Mouse (Mus musculus) embryonic facial prominence, embryonic 11.5 days (tissue): ENCODE data around the gene Tank. TPM values are rescaled to one million over a fixed set of nuclear protein-coding genes. Genes with fewer than 3 reads are reported as not detected.

Source experiments
- ATAC-seq: fragments of 200-750 bp; cut with Nextera tagmentation; replicated peaks from 2 replicates; pipeline ENCODE4 v1.8.0; 2017; ENCODE audit warnings: low read depth; ENCODE audit not compliant: insufficient number of reproducible peaks, low FRiP score, low TSS enrichment
- DNase-seq: peaks from one replicate; pipeline ENCODE4 v3.0.0-alpha.2; 2015; ENCODE audit warnings: low spot score
- H3K27ac ChIP-seq: fragments of 300-500 bp; sonication (generic); replicated peaks from 2 replicates; pipeline ENCODE4 v1.5.1; 2014; ENCODE audit warnings: mild to moderate bottlenecking, low read depth, low read length, control low read depth
- H3K27me3 ChIP-seq: fragments of 300-500 bp; sonication (generic); 2 replicates; pipeline ENCODE4 v1.6.1; 2014; ENCODE audit warnings: mild to moderate bottlenecking, low read length, moderate library complexity, mixed read lengths; ENCODE audit not compliant: control insufficient read depth, insufficient read depth
- H3K36me3 ChIP-seq: fragments of 300-500 bp; sonication (generic); replicated peaks from 2 replicates; pipeline ENCODE4 v1.6.1; 2014; ENCODE audit warnings: low read depth, mild to moderate bottlenecking, low read length, moderate library complexity, mixed read lengths; ENCODE audit not compliant: control insufficient read depth, insufficient read depth
- H3K4me1 ChIP-seq: fragments of 300-500 bp; sonication (generic); 2 replicates; pipeline ENCODE4 v1.6.1; 2014; ENCODE audit warnings: low read length, mixed read lengths; ENCODE audit not compliant: control insufficient read depth, insufficient read depth
- H3K4me2 ChIP-seq: fragments of 300-500 bp; sonication (generic); 2 replicates; pipeline ENCODE4 v1.6.1; 2014; ENCODE audit warnings: low read depth, mild to moderate bottlenecking, control low read depth, low read length, moderate library complexity
- H3K4me3 ChIP-seq: fragments of 300-500 bp; sonication (generic); 2 replicates; pipeline ENCODE4 v1.5.1; 2014; ENCODE audit warnings: low read depth, low read length, control low read depth
- H3K9ac ChIP-seq: fragments of 300-500 bp; sonication (generic); replicated peaks from 2 replicates; pipeline ENCODE4 v1.6.1; 2014; ENCODE audit warnings: mild to moderate bottlenecking, control low read depth, low read length
- H3K9me3 ChIP-seq: fragments of 300-500 bp; sonication (generic); replicated peaks from 2 replicates; pipeline ENCODE4 v1.6.1; 2016; ENCODE audit warnings: mild to moderate bottlenecking, low read length, inconsistent platforms, mixed read lengths; ENCODE audit not compliant: control insufficient read depth
- WGBS: fragments of 180-500 bp; shearing (Covaris S2); extraction: QIAGEN DNeasy Blood & Tissue Kit; methylation state at CpG from one replicate; pipeline ENCODE4 v1.1.7; 2014; 5-methylcytosine and 5-hydroxymethylcytosine counted together
- polyA plus RNA-seq: library from polyadenylated mRNA; unstranded; fragments of >200 nt; fragmentation: Nextera tagmentation; extraction: Ambion mirVana; gene quantifications from 2 replicates; pipeline ENCODE4 v1.2.1, GENCODE M21; 2014

The Tank gene
- polyA plus RNA-seq, 1 experiment from 2014 or later, result 38.8 TPM

GRCm38 (mm10) chr2:61651206-61651605 is 72.8 kb downstream of the Tank start:
- H3K27ac ChIP-seq, result no peak overlapping the region
- H3K4me3 ChIP-seq, result no peak overlapping the region
- 88% methylated on average over 4 of the region's 4 CpGs for WGBS
- H3K36me3 ChIP-seq, result no peaks in the 10 kb centered on the region
- H3K9ac ChIP-seq, result no peak overlapping the region
- ATAC-seq (no peak), DNase-seq (no peak)
- H3K9me3 ChIP-seq, result no peaks in the 10 kb centered on the region
- no peak overlapping the region for H3K4me2 ChIP-seq
- no peaks in the 10 kb centered on the region for H3K27me3 ChIP-seq
- H3K4me1 ChIP-seq, result no peaks in the 10 kb centered on the region

GRCm38 (mm10) chr2:61651640-61652039 is 73.3 kb downstream of the Tank start:
- H3K36me3 ChIP-seq, result no peaks in the 10 kb centered on the region
- DNase-seq, result no peak
- no peaks in the 10 kb centered on the region for H3K9me3 ChIP-seq
- no peak overlapping the region for H3K4me2 ChIP-seq
- no peak overlapping the region for H3K27ac ChIP-seq
- no peak for ATAC-seq
- H3K27me3 ChIP-seq, result no peaks in the 10 kb centered on the region
- H3K4me3 ChIP-seq, result no peak overlapping the region
- H3K9ac ChIP-seq, result no peak overlapping the region
- no peaks in the 10 kb centered on the region for H3K4me1 ChIP-seq
- WGBS, result 86% methylated on average over 3 of the region's 3 CpGs

GRCm38 (mm10) chr2:61655046-61655381 is 76.6 kb downstream of the Tank start:
- no peaks in the 10 kb centered on the region for H3K4me1 ChIP-seq
- peak overlapping the region; percentile 74 for H3K9ac ChIP-seq
- H3K27me3 ChIP-seq, result no peaks in the 10 kb centered on the region
- DNase-seq (no peak), ATAC-seq (no peak)
- no peaks in the 10 kb centered on the region for H3K36me3 ChIP-seq
- H3K27ac ChIP-seq, result no peak overlapping the region
- 7% methylated on average over 12 of the region's 12 CpGs for WGBS
- H3K9me3 ChIP-seq, result no peaks in the 10 kb centered on the region
- peak overlapping the region; percentile 48 for H3K4me3 ChIP-seq
- H3K4me2 ChIP-seq, result peak overlapping the region; percentile 89

GRCm38 (mm10) chr2:61655382-61656281 is 77.2 kb downstream of the Tank start:
- peak overlapping the region; percentile 48 for H3K4me3 ChIP-seq
- peak overlapping the region; percentile 74 for H3K9ac ChIP-seq
- H3K9me3 ChIP-seq, result no peaks in the 10 kb centered on the region
- under 1% methylated on average over 42 of the region's 46 CpGs for WGBS
- no peak overlapping the region for H3K27ac ChIP-seq
- peak overlapping the region; percentile 89 for H3K4me2 ChIP-seq
- ATAC-seq (peak; percentile 67; the same call in 1 of the 2 replicates), DNase-seq (peak; percentile 65)
- H3K4me1 ChIP-seq, result no peaks in the 10 kb centered on the region
- no peaks in the 10 kb centered on the region for H3K36me3 ChIP-seq
- no peaks in the 10 kb centered on the region for H3K27me3 ChIP-seq

- Histone ChIP-seq H3K4me3 (peak overlapping the region; percentile 48), H3K9me3 (no peaks in the 10 kb centered on the region), H3K27me3 (no peaks in the 10 kb centered on the region), H3K4me2 (peak overlapping the region; percentile 89), H3K4me1 (no peaks in the 10 kb centered on the region), H3K36me3 (no peaks in the 10 kb centered on the region), H3K9ac (peak overlapping the region; percentile 74), H3K27ac (no peak overlapping the region)
- ATAC-seq, result peak; percentile 82
- WGBS, result under 1% methylated on average over 64 of the region's 85 CpGs
- peak; percentile 70 for DNase-seq
These were observed 78.3 kb downstream of the Tank start for GRCm38 (mm10) chr2:61656421-61657411.

- Histone ChIP-seq H3K4me1 (no peaks in the 10 kb centered on the region), H3K9me3 (no peaks in the 10 kb centered on the region), H3K4me3 (no peak overlapping the region), H3K27me3 (no peaks in the 10 kb centered on the region), H3K36me3 (no peaks in the 10 kb centered on the region), H3K4me2 (no peak overlapping the region), H3K27ac (no peak overlapping the region), H3K9ac (no peak overlapping the region)
- no peak for DNase-seq
- 77% methylated on average over 2 of the region's 2 CpGs for WGBS
- ATAC-seq, result no peak
These were observed 80.9 kb downstream of the Tank start for GRCm38 (mm10) chr2:61659254-61659653.

- 75% methylated on average over 10 of the region's 10 CpGs for WGBS
These were observed 84.4 kb downstream of the Tank start for GRCm38 (mm10) chr2:61662833-61663232.

More at GRCm38 (mm10) chr2:61662833-61663232, 84.4 kb downstream of the Tank start:
- no peaks in the 10 kb centered on the region for H3K9me3 ChIP-seq
- no peak for DNase-seq
- no peak overlapping the region for H3K4me2 ChIP-seq
- H3K27ac ChIP-seq, result no peak overlapping the region
- ATAC-seq, result no peak
- no peak overlapping the region for H3K9ac ChIP-seq
- no peak overlapping the region for H3K4me3 ChIP-seq
- no peaks in the 10 kb centered on the region for H3K36me3 ChIP-seq
- H3K4me1 ChIP-seq, result no peaks in the 10 kb centered on the region
- no peaks in the 10 kb centered on the region for H3K27me3 ChIP-seq
